9 mouse cellular contexts compared by ENCODE assay signal in the genomic region with DNA sequence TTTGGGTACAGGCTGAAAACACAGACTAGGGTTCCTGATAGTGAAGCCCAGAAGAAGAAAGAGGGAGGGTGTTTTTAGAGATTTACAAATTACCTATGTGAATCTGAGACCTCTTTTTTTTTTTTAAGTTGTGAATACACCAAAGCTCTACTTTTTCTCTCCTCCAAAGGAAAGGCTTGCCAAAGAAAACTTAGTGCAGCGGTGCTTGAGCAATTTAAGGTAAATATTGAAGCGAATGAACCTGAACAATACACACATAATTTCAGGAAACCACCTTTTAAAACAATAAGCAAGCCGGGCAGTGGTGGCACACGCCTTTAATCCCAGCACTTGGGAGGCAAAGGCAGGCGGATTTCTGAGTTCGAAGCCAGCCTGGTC. TPM values are rescaled to one million over a fixed set of nuclear protein-coding genes. Genes with fewer than 3 reads are reported as not detected.
DNase-seq lines count a peak whose midpoint lies in the region; ATAC-seq and TF ChIP-seq lines count a peak whose summit lies in the region.
"Had no signal": no experiment of that assay in that cellular context is flagged by ENCODE, and none has a peak within 500 bp of the region (broad histone marks: within the 10 kb centered on the region; RNA-seq: fewer than 3 reads in every experiment).

No protein-coding gene starts in this region.

- H3K9me3 ChIP-seq in hindbrain, embryonic 14.5 days (ENCODE audit: control insufficient read depth, low read length): no peaks in the 10 kb centered on the region
- no peaks in the 10 kb centered on the region for H3K9me3 ChIP-seq in midbrain, embryonic 12.5 days

- H3K9ac ChIP-seq in hindbrain, embryonic 14.5 days: peak overlapping the region; percentile 94; the same call in 1 of the 2 replicates
- H3K9ac ChIP-seq in midbrain, embryonic 12.5 days (replicated peaks): peak overlapping the region; percentile 97

- peak overlapping the region; percentile 65 for H3K4me2 ChIP-seq in hindbrain, embryonic 14.5 days (replicated peaks)
- H3K4me2 ChIP-seq in midbrain, embryonic 12.5 days (replicated peaks): peak overlapping the region; percentile 64

- H3K27ac ChIP-seq in kidney, adult 2 months (ENCODE audit: insufficient read depth, low read depth, low read length): peak overlapping the region; percentile 94
- peak overlapping the region; percentile 78 for H3K27ac ChIP-seq in brown adipose tissue, adult 24 weeks (replicated peaks; ENCODE audit: low read depth, low read length)
- H3K27ac ChIP-seq in hindbrain, embryonic 14.5 days: peak overlapping the region; percentile 96; the same call in 1 of the 2 replicates
- H3K27ac ChIP-seq in midbrain, embryonic 12.5 days (replicated peaks): peak overlapping the region; percentile 98

- no peak for TF ChIP-seq POLR2A in kidney, adult 2 months (IDR thresholded peaks at IDR 0.05; ENCODE audit: low read depth, low read length)

- WGBS in kidney, adult 2 months: 15% methylated on average over 6 of the region's 6 CpGs
- WGBS in hindbrain, embryonic 14.5 days: 22% methylated on average over 6 of the region's 6 CpGs
- 24% methylated on average over 6 of the region's 6 CpGs for WGBS in midbrain, embryonic 12.5 days

- ATAC-seq in hindbrain, embryonic 14.5 days (ENCODE audit: low FRiP score): no peak
- no peak for ATAC-seq in midbrain, embryonic 12.5 days (ENCODE audit: low FRiP score, low read depth)
- no peak for ATAC-seq in megakaryocyte progenitor cell, adult 5-6 weeks (replicated peaks; ENCODE audit: poor library complexity)
- no peak for ATAC-seq in CD4-positive, CD25-positive, alpha-beta regulatory T cell, adult 4 months

- peaks cover 6% of the 10 kb centered on the region; the same call in 1 of the 2 replicates for H3K4me1 ChIP-seq in kidney, adult 2 months (ENCODE audit: control insufficient read depth, insufficient read depth, low read length)
- peaks cover 6% of the 10 kb centered on the region; the same call in 1 of the 2 replicates for H3K4me1 ChIP-seq in brown adipose tissue, adult 24 weeks (ENCODE audit: control insufficient read depth, insufficient read depth, insufficient read length, low read length)
- peaks cover 20% of the 10 kb centered on the region for H3K4me1 ChIP-seq in hindbrain, embryonic 14.5 days (replicated peaks; ENCODE audit: control insufficient read depth, insufficient read depth, low read length)
- peaks cover 22% of the 10 kb centered on the region for H3K4me1 ChIP-seq in midbrain, embryonic 12.5 days

- DNase-seq in kidney, adult 2 months: no peak
- no peak for DNase-seq in kidney, postnatal 36 days
- DNase-seq in hindbrain, embryonic 14.5 days (ENCODE audit: low spot score): no peak
- no peak for DNase-seq in right cerebral cortex, postnatal 25 days

- peak overlapping the region; percentile 86 for H3K4me3 ChIP-seq in kidney, adult 2 months (ENCODE audit: insufficient read depth, low read depth, low read length)
- peak overlapping the region; percentile 93 for H3K4me3 ChIP-seq in brown adipose tissue, adult 24 weeks (ENCODE audit: insufficient read depth, low read depth, low read length)
- H3K4me3 ChIP-seq in hindbrain, embryonic 14.5 days (replicated peaks; ENCODE audit: low read length): peak overlapping the region; percentile 98
- peak overlapping the region; percentile 97 for H3K4me3 ChIP-seq in midbrain, embryonic 12.5 days

- no peaks in the 10 kb centered on the region for H3K27me3 ChIP-seq in kidney, adult 2 months (replicated peaks; ENCODE audit: control insufficient read depth, insufficient read depth, low read length)
- H3K27me3 ChIP-seq in hindbrain, embryonic 14.5 days (ENCODE audit: control insufficient read depth, insufficient read depth, low read length): no peaks in the 10 kb centered on the region
- no peaks in the 10 kb centered on the region for H3K27me3 ChIP-seq in midbrain, embryonic 12.5 days
- H3K27me3 ChIP-seq: Patski had no signal

- no peak for TF ChIP-seq CTCF in kidney, adult 2 months (conservative IDR thresholded peaks at IDR 0.05; ENCODE audit: insufficient read depth, insufficient read length, low read depth, low read length)

- no peaks in the 10 kb centered on the region for H3K36me3 ChIP-seq in kidney, adult 2 months (ENCODE audit: control insufficient read depth, insufficient read depth, low read length)
- H3K36me3 ChIP-seq in hindbrain, embryonic 14.5 days (replicated peaks; ENCODE audit: control insufficient read depth, insufficient read depth): peaks cover 10% of the 10 kb centered on the region; the same call in 1 of the 2 replicates
- H3K36me3 ChIP-seq in midbrain, embryonic 12.5 days: peaks cover 5% of the 10 kb centered on the region; the same call in 1 of the 2 replicates

RNA-seq across cellular contexts. Expression of gene Pds5a, which starts 0.7 kb away (rescaled TPM):
- 14.4 and 17.3 TPM in 2 replicates for polyA plus RNA-seq in kidney, adult 2 months (2012; rRNA removed)
- 40.0 and 45.3 TPM in 2 replicates for polyA plus RNA-seq in brown adipose tissue, adult 24 weeks (2012; ENCODE audit: insufficient read depth, insufficient read length, missing spikeins)
- polyA plus RNA-seq in hindbrain, embryonic 14.5 days (2014; fragmentation: Nextera tagmentation; extraction: Ambion mirVana): 54.9 and 56.6 TPM in 2 replicates
- 114 and 131 TPM in 2 replicates for polyA plus RNA-seq in midbrain, embryonic 12.5 days (2016; fragmentation: Nextera tagmentation; extraction: Ambion mirVana)
- total RNA-seq in megakaryocyte progenitor cell, adult 5-6 weeks (2015): 215 and 245 TPM in 2 replicates
- total RNA-seq in megakaryocyte progenitor cell, adult 5-6 weeks (2017): 189 and 232 TPM in 2 replicates
- 100 to 1,000 TPM in 1 of 2 experiments, 10 to 100 TPM in 1; 85.0 to 102 TPM for polyA plus RNA-seq in CD4-positive, CD25-positive, alpha-beta regulatory T cell, adult 4 months (2017; shearing (Covaris generic))
